Mouse (Mus musculus) liver, embryonic 16.5 days (tissue): Measurements from ENCODE around the gene Fat3. TPM values are rescaled to one million over a fixed set of nuclear protein-coding genes. Genes with fewer than 3 reads are reported as not detected.

Experiments used
- ATAC-seq: fragments of 200-750 bp; cut with Nextera tagmentation; 2 replicates; pipeline ENCODE4 v1.8.0; 2017; ENCODE audit warnings: low read depth, mild to moderate bottlenecking, moderate number of reproducible peaks, moderate library complexity
- H3K27ac ChIP-seq: fragments of 300-500 bp; sonication (generic); 2 replicates; pipeline ENCODE4 v1.5.1; 2014; ENCODE audit warnings: mild to moderate bottlenecking, low read length
- H3K27me3 ChIP-seq: fragments of 300-500 bp; sonication (generic); 2 replicates; pipeline ENCODE4 v1.6.1; 2014; ENCODE audit warnings: low read depth, low read length, mixed read lengths; ENCODE audit not compliant: control insufficient read depth, insufficient read depth
- H3K36me3 ChIP-seq: fragments of 300-500 bp; sonication (generic); 2 replicates; pipeline ENCODE4 v1.6.1; 2014; ENCODE audit warnings: mild to moderate bottlenecking; ENCODE audit not compliant: control insufficient read depth, insufficient read depth
- H3K4me1 ChIP-seq: fragments of 300-500 bp; sonication (generic); 2 replicates; pipeline ENCODE4 v1.6.1; 2014; ENCODE audit warnings: low read depth, low read length, mixed read lengths; ENCODE audit not compliant: control insufficient read depth
- H3K4me2 ChIP-seq: fragments of 300-500 bp; sonication (generic); 2 replicates; pipeline ENCODE4 v1.6.1; 2014; ENCODE audit warnings: low read depth, low read length, mixed read lengths
- H3K4me3 ChIP-seq: fragments of 300-500 bp; sonication (generic); 2 replicates; pipeline ENCODE4 v1.5.1; 2014; ENCODE audit warnings: low read depth, mild to moderate bottlenecking, low read length
- H3K9ac ChIP-seq: fragments of 300-500 bp; sonication (generic); 2 replicates; pipeline ENCODE4 v1.6.1; 2014; ENCODE audit warnings: low read depth, low read length
- H3K9me3 ChIP-seq: fragments of 300-500 bp; sonication (generic); replicated peaks from 2 replicates; pipeline ENCODE4 v1.6.1; 2016; ENCODE audit warnings: low read length; ENCODE audit not compliant: control insufficient read depth
- WGBS: fragments of 180-500 bp; shearing (Covaris S2); extraction: QIAGEN DNeasy Blood & Tissue Kit; methylation state at CpG from one replicate; pipeline ENCODE4 v1.1.7; 2014; ENCODE audit not compliant: insufficient replicate concordance; 5-methylcytosine and 5-hydroxymethylcytosine counted together
- polyA plus RNA-seq: library from polyadenylated mRNA; unstranded; fragments of >200 nt; fragmentation: Nextera tagmentation; extraction: Ambion mirVana; gene quantifications from 2 replicates; pipeline ENCODE4 v1.2.1, GENCODE M21; 2015

Fat3 gene
- polyA plus RNA-seq, 1 experiment from 2014 or later: 0.06 TPM

GRCm38 (mm10) chr9:16283033-16283432 lies 218.1 kb downstream of the Fat3 start:
- no peak for ATAC-seq
- H3K4me1 ChIP-seq: no peaks in the 10 kb centered on the region
- H3K4me3 ChIP-seq: no peak overlapping the region
- H3K27me3 ChIP-seq: no peaks in the 10 kb centered on the region
- no peak overlapping the region for H3K9ac ChIP-seq
- 39% methylated on average over 1 of the region's 1 CpGs for WGBS
- no peak overlapping the region for H3K4me2 ChIP-seq
- H3K9me3 ChIP-seq: no peaks in the 10 kb centered on the region
- H3K27ac ChIP-seq: no peak overlapping the region
- no peaks in the 10 kb centered on the region for H3K36me3 ChIP-seq

- no peak for ATAC-seq
- no peak overlapping the region for H3K27ac ChIP-seq
- H3K27me3 ChIP-seq: no peaks in the 10 kb centered on the region
- no peak overlapping the region for H3K4me2 ChIP-seq
- H3K36me3 ChIP-seq: no peaks in the 10 kb centered on the region
- no peak overlapping the region for H3K9ac ChIP-seq
- no peaks in the 10 kb centered on the region for H3K4me1 ChIP-seq
- H3K4me3 ChIP-seq: no peak overlapping the region
- H3K9me3 ChIP-seq: no peaks in the 10 kb centered on the region
Observed at GRCm38 (mm10) chr9:16282291-16282804, 218.7 kb downstream of the Fat3 start.

GRCm38 (mm10) chr9:16275589-16275988 lies 225.5 kb downstream of the Fat3 start:
- 51% methylated on average over 2 of the region's 2 CpGs for WGBS
- Histone ChIP-seq H3K4me3 (no peak overlapping the region), H3K36me3 (no peaks in the 10 kb centered on the region), H3K4me2 (no peak overlapping the region), H3K9ac (no peak overlapping the region), H3K27ac (no peak overlapping the region), H3K27me3 (no peaks in the 10 kb centered on the region), H3K9me3 (no peaks in the 10 kb centered on the region), H3K4me1 (no peaks in the 10 kb centered on the region)
- ATAC-seq: no peak

- WGBS: 56% methylated on average over 4 of the region's 4 CpGs
- Histone ChIP-seq H3K36me3 (no peaks in the 10 kb centered on the region), H3K9ac (no peak overlapping the region), H3K4me3 (no peak overlapping the region), H3K4me2 (no peak overlapping the region), H3K9me3 (no peaks in the 10 kb centered on the region), H3K27ac (no peak overlapping the region), H3K27me3 (no peaks in the 10 kb centered on the region), H3K4me1 (no peaks in the 10 kb centered on the region)
- no peak for ATAC-seq
Observed at GRCm38 (mm10) chr9:16274130-16274529, 227.0 kb downstream of the Fat3 start.

- no peaks in the 10 kb centered on the region for H3K9me3 ChIP-seq
- H3K27me3 ChIP-seq: no peaks in the 10 kb centered on the region
- no peaks in the 10 kb centered on the region for H3K36me3 ChIP-seq
- H3K9ac ChIP-seq: no peak overlapping the region
- H3K4me2 ChIP-seq: no peak overlapping the region
- H3K27ac ChIP-seq: no peak overlapping the region
- no peak for ATAC-seq
- 59% methylated on average over 1 of the region's 1 CpGs for WGBS
- no peak overlapping the region for H3K4me3 ChIP-seq
- no peaks in the 10 kb centered on the region for H3K4me1 ChIP-seq
Observed at GRCm38 (mm10) chr9:16272810-16273209, 228.3 kb downstream of the Fat3 start.

GRCm38 (mm10) chr9:16270768-16271114 lies 230.3 kb downstream of the Fat3 start:
- no peak overlapping the region for H3K27ac ChIP-seq
- H3K9ac ChIP-seq: no peak overlapping the region
- H3K9me3 ChIP-seq: no peaks in the 10 kb centered on the region
- H3K4me1 ChIP-seq: no peaks in the 10 kb centered on the region
- ATAC-seq: no peak
- no peak overlapping the region for H3K4me3 ChIP-seq
- H3K27me3 ChIP-seq: no peaks in the 10 kb centered on the region
- H3K4me2 ChIP-seq: no peak overlapping the region
- no peaks in the 10 kb centered on the region for H3K36me3 ChIP-seq

GRCm38 (mm10) chr9:16270056-16270767 lies 230.9 kb downstream of the Fat3 start:
- Histone ChIP-seq H3K4me3 (no peak overlapping the region), H3K9me3 (no peaks in the 10 kb centered on the region), H3K9ac (no peak overlapping the region), H3K4me2 (no peak overlapping the region), H3K27ac (no peak overlapping the region), H3K4me1 (no peaks in the 10 kb centered on the region), H3K36me3 (no peaks in the 10 kb centered on the region), H3K27me3 (no peaks in the 10 kb centered on the region)
- no peak for ATAC-seq
- 47% methylated on average over 4 of the region's 4 CpGs for WGBS

GRCm38 (mm10) chr9:16265519-16265918 lies 235.6 kb downstream of the Fat3 start:
- 48% methylated on average over 4 of the region's 4 CpGs for WGBS

GRCm38 (mm10) chr9:16257241-16257840 lies 243.7 kb downstream of the Fat3 start:
- Histone ChIP-seq H3K9me3 (no peaks in the 10 kb centered on the region), H3K27me3 (no peaks in the 10 kb centered on the region), H3K4me3 (no peak overlapping the region), H3K4me1 (no peaks in the 10 kb centered on the region), H3K27ac (no peak overlapping the region), H3K9ac (no peak overlapping the region), H3K36me3 (no peaks in the 10 kb centered on the region), H3K4me2 (no peak overlapping the region)
- 48% methylated on average over 3 of the region's 3 CpGs for WGBS
- no peak for ATAC-seq

More at GRCm38 (mm10) chr9:16265519-16265918, 235.6 kb downstream of the Fat3 start:
- Histone ChIP-seq H3K4me3 (no peak overlapping the region), H3K9ac (no peak overlapping the region), H3K9me3 (no peaks in the 10 kb centered on the region), H3K4me1 (no peaks in the 10 kb centered on the region), H3K36me3 (no peaks in the 10 kb centered on the region), H3K27ac (no peak overlapping the region), H3K27me3 (no peaks in the 10 kb centered on the region), H3K4me2 (no peak overlapping the region)
- no peak for ATAC-seq
